Mouse (Mus musculus) G1E (cell line): ENCODE data around the gene 2810408A11Rik.

ENCODE experiments used
- CTCF ChIP-seq: IDR thresholded peaks from 2 replicates; pipeline ENCODE4 v1.5.1; 2012; ENCODE audit warnings: low read depth, low read length, inconsistent platforms, mixed read lengths
- GATA1 ChIP-seq: IDR thresholded peaks from 2 replicates; pipeline ENCODE4 v1.6.1; 2012; ENCODE audit warnings: borderline replicate concordance, low read length, inconsistent platforms, mixed read lengths
- POLR2AphosphoS5 ChIP-seq: IDR thresholded peaks from 2 replicates; pipeline ENCODE4 v1.6.1; 2012; ENCODE audit warnings: low read depth, low read length, inconsistent platforms; ENCODE audit not compliant: insufficient replicate concordance
- TAL1 ChIP-seq: conservative IDR thresholded peaks from 2 replicates; pipeline ENCODE4 v1.6.1; 2012; ENCODE audit warnings: low read depth, low read length, inconsistent platforms, mixed read lengths

DNA sequence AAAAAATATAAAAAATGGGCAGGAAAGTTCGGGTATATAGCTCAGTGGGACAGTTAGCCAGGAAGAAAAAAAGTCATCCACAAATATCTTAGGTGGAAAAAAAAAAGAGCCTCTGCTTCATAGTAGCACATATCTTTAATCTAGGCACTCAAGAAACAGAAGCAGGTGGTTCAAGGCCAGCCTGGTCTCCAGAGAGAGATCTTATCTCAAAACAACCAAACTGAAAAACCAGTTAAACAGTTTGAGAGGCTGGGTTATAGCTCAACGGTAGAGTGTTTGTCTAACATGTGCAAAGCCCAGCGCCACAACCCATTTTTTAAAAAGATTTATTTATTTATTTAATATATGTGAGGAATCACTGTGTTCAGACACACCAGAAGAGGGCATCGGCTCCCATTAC is 32.3 kb upstream of the 2810408A11Rik start:
- TF ChIP-seq POLR2AphosphoS5 (no peak), CTCF (no peak), TAL1 (no peak), GATA1 (no peak)
